Mouse (Mus musculus): Measurements from ENCODE around the gene Crhr1.

Gene Crhr1

GRCm38 (mm10) chr11:104138976-104139375 is 6.3 kb downstream of the Crhr1 start:
- no peak for DNase-seq (ENCODE audit: low spot score)

GRCm38 (mm10) chr11:104144930-104145329 is 12.3 kb downstream of the Crhr1 start:
- DNase-seq (ENCODE audit: low spot score): no peak

GRCm38 (mm10) chr11:104148787-104149186 is 16.1 kb downstream of the Crhr1 start:
- DNase-seq (ENCODE audit: low spot score): no peak

- no peak for DNase-seq (ENCODE audit: low spot score)
Measured at GRCm38 (mm10) chr11:104150911-104151310, 18.3 kb downstream of the Crhr1 start.

- no peak for DNase-seq (ENCODE audit: low spot score)
Measured at GRCm38 (mm10) chr11:104154332-104154731, 21.7 kb downstream of the Crhr1 start.

GRCm38 (mm10) chr11:104154820-104155635 is 22.4 kb downstream of the Crhr1 start:
- DNase-seq (ENCODE audit: low spot score): no peak

GRCm38 (mm10) chr11:104155899-104156298 is 23.2 kb downstream of the Crhr1 start:
- DNase-seq (ENCODE audit: low spot score): no peak

- DNase-seq (ENCODE audit: low spot score): no peak
Measured at GRCm38 (mm10) chr11:104156391-104156790, 23.7 kb downstream of the Crhr1 start.

- DNase-seq (ENCODE audit: low spot score): peak; percentile 68
Measured at GRCm38 (mm10) chr11:104157603-104158259, 25.1 kb downstream of the Crhr1 start.

- DNase-seq (ENCODE audit: low spot score): no peak
Measured at GRCm38 (mm10) chr11:104158260-104158907, 25.7 kb downstream of the Crhr1 start.

- DNase-seq (ENCODE audit: low spot score): no peak
Measured at GRCm38 (mm10) chr11:104159769-104160272, 27.2 kb downstream of the Crhr1 start.

- no peak for DNase-seq (ENCODE audit: low spot score)
Measured at GRCm38 (mm10) chr11:104161153-104161552, 28.5 kb downstream of the Crhr1 start.

GRCm38 (mm10) chr11:104164257-104164656 is 31.6 kb downstream of the Crhr1 start:
- DNase-seq (ENCODE audit: low spot score): no peak

- peak; percentile 66 for DNase-seq (ENCODE audit: low spot score)
Measured at GRCm38 (mm10) chr11:104171281-104171781, 38.7 kb downstream of the Crhr1 start.

GRCm38 (mm10) chr11:104178893-104179292 is 46.2 kb downstream of the Crhr1 start:
- DNase-seq (ENCODE audit: low spot score): no peak

GRCm38 (mm10) chr11:104179804-104180203 is 47.1 kb downstream of the Crhr1 start:
- DNase-seq (ENCODE audit: low spot score): no peak

GRCm38 (mm10) chr11:104182141-104182540 is 49.5 kb downstream of the Crhr1 start:
- no peak for DNase-seq (ENCODE audit: low spot score)

GRCm38 (mm10) chr11:104186135-104186836 is 53.6 kb downstream of the Crhr1 start, which contains the start of gene Sppl2c:
Gene Sppl2c, plus strand, starts transcription at chr11:104186327.
- DNase-seq (ENCODE audit: low spot score): no peak

- DNase-seq (ENCODE audit: low spot score): no peak
Measured at GRCm38 (mm10) chr11:104186837-104187150, 54.1 kb downstream of the Crhr1 start.

- DNase-seq (ENCODE audit: low spot score): no peak
Measured at GRCm38 (mm10) chr11:104187766-104188165, 55.1 kb downstream of the Crhr1 start.

GRCm38 (mm10) chr11:104190008-104190407 is 57.4 kb downstream of the Crhr1 start:
- DNase-seq (ENCODE audit: low spot score): no peak

- DNase-seq (ENCODE audit: low spot score): no peak
Measured at GRCm38 (mm10) chr11:104195382-104195781, 62.7 kb downstream of the Crhr1 start.

All from left cerebral cortex, adult 11 months (tissue).